Mouse (Mus musculus): ENCODE data around the gene Mylpf.

Mylpf gene

GRCm38 (mm10) chr7:127206606-127207005, 2.1 kb upstream of the Mylpf start:
- no peak for DNase-seq (ENCODE audit: low spot score)

- peak; percentile 33 for DNase-seq (ENCODE audit: low spot score)
Observed at GRCm38 (mm10) chr7:127207374-127208294, 1.1 kb upstream of the Mylpf start.

GRCm38 (mm10) chr7:127208295-127208552, 466 bp upstream of the Mylpf start, which contains the start of gene Tbc1d10b:
Gene Tbc1d10b, minus strand, starts transcription at chr7:127208468.
- no peak for DNase-seq (ENCODE audit: low spot score)

GRCm38 (mm10) chr7:127209851-127210250, 1.2 kb downstream of the Mylpf start:
- DNase-seq (ENCODE audit: low spot score), result no peak

GRCm38 (mm10) chr7:127210266-127210665, 1.6 kb downstream of the Mylpf start:
- no peak for DNase-seq (ENCODE audit: low spot score)

GRCm38 (mm10) chr7:127211014-127211745, 2.5 kb downstream of the Mylpf start:
- no peak for DNase-seq (ENCODE audit: low spot score)

GRCm38 (mm10) chr7:127212432-127213250, 4.0 kb downstream of the Mylpf start:
- DNase-seq (ENCODE audit: low spot score), result no peak

GRCm38 (mm10) chr7:127213485-127213884, 4.8 kb downstream of the Mylpf start:
- no peak for DNase-seq (ENCODE audit: low spot score)

- DNase-seq (ENCODE audit: low spot score), result no peak
Observed at GRCm38 (mm10) chr7:127213930-127214329, 5.2 kb downstream of the Mylpf start.

- no peak for DNase-seq (ENCODE audit: low spot score)
Observed at GRCm38 (mm10) chr7:127214521-127214920, 5.8 kb downstream of the Mylpf start.

- peak; percentile 33 for DNase-seq (ENCODE audit: low spot score)
Observed at GRCm38 (mm10) chr7:127214981-127215871, 6.5 kb downstream of the Mylpf start.

- DNase-seq (ENCODE audit: low spot score), result no peak
Observed at GRCm38 (mm10) chr7:127216307-127216706, 7.6 kb downstream of the Mylpf start.

GRCm38 (mm10) chr7:127217475-127217874, 8.8 kb downstream of the Mylpf start:
- no peak for DNase-seq (ENCODE audit: low spot score)

GRCm38 (mm10) chr7:127217901-127218642, 9.4 kb downstream of the Mylpf start:
- DNase-seq (ENCODE audit: low spot score), result no peak

- DNase-seq (ENCODE audit: low spot score), result no peak
Observed at GRCm38 (mm10) chr7:127218670-127219069, 10.0 kb downstream of the Mylpf start.

GRCm38 (mm10) chr7:127220440-127220839, 11.8 kb downstream of the Mylpf start:
- DNase-seq (ENCODE audit: low spot score), result no peak

- DNase-seq (ENCODE audit: low spot score), result no peak
Observed at GRCm38 (mm10) chr7:127223106-127223505, 14.4 kb downstream of the Mylpf start.

GRCm38 (mm10) chr7:127223515-127224478, 15.1 kb downstream of the Mylpf start:
- DNase-seq (ENCODE audit: low spot score), result no peak

GRCm38 (mm10) chr7:127224616-127225015, 15.9 kb downstream of the Mylpf start:
- no peak for DNase-seq (ENCODE audit: low spot score)
